Mouse (Mus musculus) right cerebral cortex, adult 18-20 months (tissue): ENCODE data around the gene Prmt3.

ENCODE experiments used
- DNase-seq: peaks from one replicate; pipeline ENCODE4 v3.0.0; 2022; ENCODE audit warnings: mixed read lengths

Prmt3 gene

DNA sequence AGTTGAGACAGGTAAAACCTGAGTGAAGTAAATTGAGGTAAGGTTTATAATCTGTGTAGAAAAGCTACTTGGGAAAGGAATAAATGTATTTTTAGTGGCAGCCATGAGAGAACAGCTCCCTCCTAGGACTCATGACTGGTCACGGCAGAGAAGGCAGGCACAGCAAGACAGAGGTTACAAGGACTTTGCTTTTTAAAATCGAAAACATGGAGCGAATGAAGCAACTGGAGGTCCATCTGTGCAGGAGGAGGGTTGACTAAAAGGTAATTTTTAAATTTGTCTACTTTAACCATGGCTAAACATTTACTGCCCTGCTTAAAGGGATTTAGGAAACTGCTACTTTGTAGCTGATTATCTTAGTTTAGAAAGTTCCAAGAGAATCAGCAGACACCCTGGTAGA lies 81.7 kb downstream of the Prmt3 start:
- no peak for DNase-seq

DNA sequence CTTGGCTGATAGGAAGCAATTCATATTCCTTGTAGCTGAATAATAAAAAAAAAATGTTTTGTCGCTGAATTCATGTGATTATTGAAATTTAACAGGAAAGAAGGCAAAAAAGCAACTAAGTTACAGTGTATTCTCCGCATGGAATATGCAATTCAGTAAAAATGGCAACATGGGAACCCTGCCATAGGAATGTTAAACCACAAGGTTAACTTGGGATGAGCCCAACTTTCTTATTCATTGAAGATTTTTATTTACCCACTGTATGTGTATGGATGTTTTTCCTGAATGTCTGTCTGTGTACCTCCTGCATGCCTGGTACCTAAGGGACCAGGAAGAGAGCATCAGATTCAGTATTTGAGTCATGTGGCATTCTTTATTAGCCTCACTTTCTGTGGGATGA lies 83.0 kb downstream of the Prmt3 start:
- no peak for DNase-seq

DNA sequence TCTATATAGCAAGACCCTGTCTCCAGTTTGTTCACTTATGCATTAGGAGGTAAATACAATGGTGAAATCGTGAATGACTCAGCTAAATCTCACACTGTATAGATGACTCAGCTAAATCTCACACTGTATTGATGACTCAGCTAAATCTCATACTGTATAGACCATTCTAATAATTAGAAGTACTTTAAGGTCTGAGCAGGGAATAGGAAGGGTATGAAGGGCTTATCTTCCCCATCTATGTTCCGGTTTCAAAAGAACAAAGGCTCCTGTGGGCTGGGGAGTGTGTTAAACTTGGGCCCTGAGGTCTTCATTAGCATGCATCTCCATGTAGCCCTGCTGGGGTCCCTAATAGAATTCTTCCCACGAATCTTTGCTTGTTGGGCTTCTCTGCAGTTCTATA lies 85.6 kb downstream of the Prmt3 start:
- DNase-seq: no peak

DNA sequence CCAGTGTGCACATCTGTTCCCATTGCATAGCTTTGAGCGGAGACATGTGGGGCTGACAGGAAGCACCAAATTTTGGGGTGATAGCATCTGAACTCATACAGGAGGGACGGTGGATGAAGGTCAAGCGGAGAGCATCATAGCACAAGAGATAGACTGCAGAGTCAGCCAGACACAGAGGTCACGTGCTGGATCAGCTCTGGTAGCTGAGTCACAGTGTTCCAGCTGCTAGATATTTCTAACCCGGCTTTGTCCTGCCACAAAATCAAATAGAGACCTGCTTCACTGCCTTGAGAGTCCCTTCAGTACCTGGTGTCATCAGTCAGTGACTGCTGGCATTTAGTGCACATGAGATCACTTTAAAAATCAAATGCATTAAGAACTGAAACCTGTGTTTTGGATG lies 91.5 kb downstream of the Prmt3 start:
- DNase-seq: no peak

DNA sequence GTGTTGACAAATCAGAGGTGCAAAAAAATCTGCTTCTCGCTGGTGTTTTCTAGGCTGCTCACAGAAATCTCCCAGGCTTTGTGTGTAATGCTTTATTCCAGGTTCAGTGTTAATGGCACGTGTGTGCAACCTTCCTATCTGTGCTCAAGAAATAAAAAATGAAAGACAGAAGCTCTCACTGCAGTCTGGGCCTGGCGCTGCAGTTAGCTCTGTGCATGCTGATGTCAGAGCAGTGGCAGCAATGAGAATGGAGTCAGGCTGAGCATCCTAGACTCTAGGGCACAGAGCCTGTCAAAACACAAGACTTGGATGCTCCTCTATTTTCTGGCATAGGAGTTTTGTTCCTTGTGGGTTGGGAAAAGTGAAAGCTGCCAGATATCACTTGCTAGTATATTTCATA lies 92.1 kb downstream of the Prmt3 start:
- peak; percentile 13 for DNase-seq

DNA sequence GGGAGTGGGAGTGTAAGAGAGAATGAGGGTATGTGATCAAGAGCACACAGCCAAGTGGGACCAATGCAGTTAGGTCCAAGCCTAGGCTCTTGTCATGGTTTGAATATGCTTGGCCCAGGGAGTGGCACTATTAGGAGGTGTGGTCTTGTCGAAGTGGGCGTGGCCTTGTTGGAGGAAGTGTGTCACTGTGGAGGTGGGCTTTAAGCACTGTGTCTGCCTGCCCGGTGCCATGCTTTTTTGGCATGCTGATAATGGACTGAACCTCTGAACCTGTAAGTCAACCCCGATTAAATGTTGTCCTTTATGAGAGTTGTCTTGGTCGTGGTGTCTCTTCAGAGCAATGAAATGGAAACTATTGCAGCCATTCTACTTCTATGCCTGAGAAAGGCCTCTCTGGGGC lies 99.2 kb downstream of the Prmt3 start:
- DNase-seq: no peak

DNA sequence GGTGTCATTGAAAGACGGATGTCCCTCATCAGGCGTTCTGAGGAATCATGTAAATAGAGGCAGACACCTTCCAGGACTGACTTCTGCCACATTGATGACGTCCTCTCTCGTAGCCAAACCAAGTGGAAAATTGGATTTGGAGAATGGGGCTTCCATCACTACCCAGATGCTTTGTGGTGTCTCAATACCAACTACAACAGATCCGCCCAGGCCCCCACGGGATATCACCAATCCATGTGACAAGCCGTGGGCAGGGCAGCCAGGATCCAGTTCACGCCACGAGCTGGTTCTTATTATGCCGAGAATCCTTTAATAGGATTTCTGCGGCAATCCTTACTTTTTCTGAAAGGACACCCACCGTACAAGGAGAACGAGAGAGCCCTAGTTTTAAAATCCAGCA lies 100.9 kb downstream of the Prmt3 start:
- DNase-seq: no peak

DNA sequence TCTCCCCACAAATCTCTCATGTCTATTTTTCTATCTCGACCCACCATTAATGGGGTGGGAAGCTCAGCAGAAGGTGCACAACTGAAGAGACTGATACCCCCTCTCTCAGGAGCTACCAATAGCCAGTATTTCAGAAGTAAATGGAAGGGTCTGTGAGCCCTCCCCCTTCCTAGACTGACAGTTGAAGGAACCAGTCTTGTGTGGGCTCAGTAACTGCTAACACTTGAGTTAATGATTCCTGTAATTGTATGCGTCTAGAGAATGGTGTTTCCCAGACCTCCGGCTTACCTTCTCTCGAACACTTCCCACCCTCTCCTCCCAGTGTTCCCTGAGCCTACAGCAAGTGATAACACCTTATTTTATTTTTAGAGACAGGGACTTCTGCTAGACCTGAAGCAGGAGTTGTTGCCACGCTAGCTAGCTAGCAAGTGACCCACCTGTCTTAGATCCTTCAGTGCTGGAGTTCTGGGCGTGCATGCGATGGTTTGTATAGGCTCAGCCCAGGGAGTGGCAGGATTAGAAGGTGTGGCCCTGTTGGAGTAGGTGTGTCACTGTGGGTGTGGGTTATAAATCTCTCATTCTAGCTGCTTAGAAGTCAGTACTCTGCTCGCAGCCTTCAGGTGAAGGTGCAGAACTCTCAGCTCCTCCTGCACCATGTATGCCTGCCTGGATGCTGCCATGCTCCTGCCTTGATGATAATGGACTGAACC lies 102.0 kb downstream of the Prmt3 start:
- DNase-seq: no peak

DNA sequence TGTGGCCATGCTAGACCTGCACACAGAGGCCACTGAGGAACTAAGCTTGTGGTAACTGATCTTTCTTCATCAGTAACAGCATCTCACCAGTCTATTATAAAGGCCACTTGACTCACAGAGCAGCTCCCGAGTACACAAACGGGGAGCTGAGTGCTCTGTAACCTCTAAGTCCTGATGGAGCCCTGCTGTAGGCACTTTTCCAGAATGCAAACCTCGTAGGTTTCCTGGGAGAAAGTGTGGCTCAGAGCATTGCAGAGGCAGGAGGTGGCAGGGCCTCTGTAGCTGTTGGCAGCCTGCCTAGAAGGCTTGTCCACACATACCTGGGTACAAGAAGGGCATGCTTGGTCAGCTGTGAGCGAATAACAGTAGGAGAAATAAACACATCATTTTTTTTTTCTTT lies 104.1 kb downstream of the Prmt3 start:
- no peak for DNase-seq

DNA sequence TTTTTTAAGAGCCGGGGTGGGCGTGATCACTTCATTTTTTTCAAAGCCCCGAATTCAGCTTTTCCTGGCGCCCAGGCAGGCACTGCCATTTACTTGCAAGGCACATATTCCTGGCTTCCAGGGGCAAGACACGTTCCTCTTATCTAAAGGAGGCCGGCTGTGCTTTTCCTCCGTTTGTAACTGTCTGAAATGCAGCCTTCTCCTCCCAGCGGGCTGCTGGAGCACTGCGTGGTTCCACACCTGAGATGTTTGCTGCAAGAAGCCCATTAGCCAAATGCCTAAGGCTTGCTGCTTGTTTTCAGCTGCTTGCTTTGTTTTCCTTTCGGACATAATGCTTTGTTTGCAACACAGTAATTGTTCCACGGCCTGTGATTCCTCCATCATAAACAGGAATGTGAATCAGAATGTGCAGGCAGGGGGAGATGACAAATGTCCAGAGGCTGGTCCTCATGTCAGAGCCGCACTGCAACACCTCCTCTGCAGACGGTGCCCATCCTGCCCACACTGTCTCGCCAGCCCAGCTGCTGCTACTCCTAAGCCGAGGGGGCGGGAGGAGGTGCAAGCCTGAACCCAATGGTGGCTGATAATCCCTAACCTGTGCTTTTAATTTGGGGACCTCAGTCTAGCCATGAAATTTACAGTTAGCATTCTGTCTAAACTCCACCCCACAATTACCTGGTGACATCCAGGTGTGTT lies 104.7 kb downstream of the Prmt3 start:
- peak; percentile 40 for DNase-seq

DNA sequence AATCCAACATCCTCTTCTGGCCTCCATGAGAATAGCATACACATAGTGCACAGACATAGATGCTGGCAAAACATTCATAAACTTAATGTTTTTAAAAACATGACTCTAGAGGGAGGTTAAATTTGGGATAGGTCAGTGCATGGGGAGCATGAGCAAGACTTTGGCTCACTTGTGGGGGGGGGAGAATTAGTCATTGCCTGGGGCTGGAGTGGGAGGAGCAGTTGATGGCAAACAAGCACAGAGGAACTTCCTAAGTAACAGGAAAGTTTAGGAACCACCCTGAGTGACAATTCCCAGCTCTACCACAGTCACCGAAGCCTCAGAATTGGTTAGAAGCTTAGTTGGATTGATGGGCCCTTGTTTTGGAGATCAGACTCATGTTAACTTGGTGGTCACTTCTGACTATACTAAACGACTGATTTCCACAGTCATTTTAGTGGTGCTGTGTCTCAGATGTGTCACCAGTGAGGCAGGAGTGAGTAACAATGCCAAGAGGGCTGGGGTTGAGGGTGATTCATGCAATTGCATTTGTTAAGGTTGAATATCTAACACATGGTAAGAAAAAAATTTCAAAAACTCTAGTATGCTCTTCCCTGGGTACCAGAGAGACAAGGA lies 109.7 kb downstream of the Prmt3 start:
- no peak for DNase-seq

DNA sequence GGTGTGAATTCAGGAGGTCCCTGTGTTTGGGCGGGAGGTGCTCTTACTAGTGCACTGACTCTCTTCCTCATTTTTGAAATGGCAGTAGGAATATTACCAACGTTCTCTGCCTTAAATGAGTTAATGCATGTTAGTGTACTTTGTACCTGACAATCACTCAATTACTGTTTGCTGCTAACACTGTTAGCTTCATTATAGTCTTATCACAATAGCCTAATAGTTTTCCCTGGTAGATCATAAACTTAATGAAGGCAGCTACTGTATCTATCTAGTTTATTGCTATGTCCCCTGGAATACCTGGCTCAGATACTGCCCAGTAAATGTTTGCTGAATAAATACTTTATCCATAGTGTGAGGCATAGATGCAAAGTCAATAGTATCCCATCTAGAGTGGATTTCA lies 116.6 kb downstream of the Prmt3 start:
- no peak for DNase-seq

DNA sequence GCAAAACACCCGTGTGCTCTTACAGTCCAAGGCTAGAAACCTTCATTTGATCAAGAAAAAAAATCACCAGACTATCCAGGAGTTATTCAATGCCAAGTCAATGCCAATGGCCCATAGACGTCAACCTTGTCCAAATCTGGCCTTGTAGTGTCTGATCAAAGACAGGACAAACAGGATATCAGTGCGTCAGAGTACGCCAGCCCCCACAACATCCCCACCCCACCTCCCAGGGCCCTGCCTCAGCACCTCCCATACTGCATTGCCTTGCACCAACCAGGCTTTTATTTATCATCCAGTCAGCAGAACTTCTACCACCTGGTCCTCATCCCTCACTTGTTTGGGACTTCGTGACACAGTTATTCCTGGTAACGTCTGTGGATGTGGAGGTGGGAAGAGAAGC lies 117.2 kb downstream of the Prmt3 start:
- DNase-seq: no peak

DNA sequence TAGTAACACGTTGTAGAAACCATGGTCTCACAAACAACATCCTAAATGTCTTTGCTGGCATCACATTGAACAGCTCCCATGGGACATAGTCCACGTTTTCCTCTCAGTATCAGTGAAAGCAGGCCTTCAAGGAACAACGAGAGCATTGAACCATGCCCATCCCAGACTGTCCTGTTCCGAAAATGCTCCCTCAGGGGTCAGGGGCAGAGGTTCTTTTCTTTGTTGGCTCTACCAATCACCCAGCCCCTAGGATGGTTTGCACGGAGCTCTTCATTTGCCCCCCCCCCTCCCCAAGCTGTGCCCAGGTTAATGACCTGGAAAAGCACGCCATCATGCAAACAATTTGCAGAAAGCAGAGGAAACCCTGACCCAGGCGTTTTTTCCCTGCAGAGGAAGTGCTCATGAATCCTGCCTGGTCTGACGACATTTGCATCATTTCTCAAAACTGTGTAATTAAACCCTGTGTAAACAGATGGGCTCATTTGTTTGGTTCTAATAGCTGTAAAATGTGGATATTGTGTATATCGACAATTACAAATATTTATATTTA lies 123.9 kb downstream of the Prmt3 start:
- no peak for DNase-seq

DNA sequence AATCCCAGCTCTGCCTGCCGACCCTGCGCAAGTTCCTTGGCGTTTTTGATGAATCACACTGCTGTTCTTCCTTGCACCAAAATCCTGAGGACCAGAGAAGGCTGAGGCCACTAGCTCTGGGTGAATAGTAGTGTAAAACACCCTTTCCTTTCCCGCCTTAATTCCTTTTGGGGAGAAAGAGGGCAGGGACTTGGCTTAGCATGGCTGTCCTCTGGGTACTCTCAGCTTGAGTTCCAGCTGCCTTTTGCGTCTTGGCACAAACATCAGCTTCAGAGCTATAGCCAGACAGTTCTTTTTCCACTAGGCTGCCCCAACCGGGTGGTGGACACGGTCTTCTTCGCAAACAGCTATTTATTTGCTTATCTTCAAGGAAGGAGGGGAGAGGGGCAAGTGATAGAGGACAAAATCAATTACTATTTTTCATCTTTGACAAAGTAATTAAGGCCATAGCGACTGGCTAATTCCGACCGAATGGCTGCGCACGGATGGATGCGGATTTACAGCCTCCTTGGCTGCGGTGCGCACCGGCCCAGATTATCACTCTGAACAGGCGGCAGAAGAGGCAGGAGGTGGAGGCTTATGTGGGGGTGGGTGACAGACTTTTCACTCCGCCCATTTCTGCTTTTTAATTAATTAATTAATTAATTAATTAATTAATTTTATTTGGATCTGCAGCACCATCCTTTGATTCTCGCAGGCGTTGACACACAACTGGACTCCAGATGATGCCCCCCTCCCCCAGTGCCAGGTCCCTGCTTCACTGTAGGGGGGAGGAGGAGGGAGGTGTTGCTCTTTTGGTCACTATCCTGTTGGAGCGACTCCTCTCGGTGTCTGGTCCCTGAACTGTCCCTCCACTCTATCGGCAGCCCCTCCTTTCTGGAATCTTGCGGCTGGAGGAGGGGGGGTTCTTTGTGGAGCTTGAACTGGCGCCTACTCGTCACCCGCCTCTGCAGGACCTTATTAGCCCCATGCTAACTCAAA lies 129.3 kb downstream of the Prmt3 start:
- no peak for DNase-seq
